Mouse (Mus musculus): Measurements from ENCODE around the gene Grin3a. TPM values are rescaled to one million over a fixed set of nuclear protein-coding genes. Genes with fewer than 3 reads are reported as not detected.
"Not testable (repeated sequence)": the region's sequence is repeated elsewhere in the genome, so short reads cannot be mapped to it uniquely, and the experiment has no call there.

Gene Grin3a
- polyA plus RNA-seq, 1 experiment, result 0.02 TPM

- H3K27me3 ChIP-seq (ENCODE audit: control insufficient read depth, insufficient read depth, insufficient read length), result peaks cover 6% of the 10 kb centered on the region
- H3K36me3 ChIP-seq (ENCODE audit: control insufficient read depth, insufficient read depth), result no peaks in the 10 kb centered on the region
- no peak overlapping the region for H3K4me2 ChIP-seq (ENCODE audit: low read depth)
- TF ChIP-seq MYOD1 (IDR thresholded peaks at IDR 0.05; ENCODE audit: control insufficient read depth in 1 of 3, insufficient read length in 2 of 3, low read depth in 2 of 3) (no peak), POLR2A (IDR thresholded peaks at IDR 0.05; ENCODE audit: insufficient read length, low read depth) (no peak), CEBPB (IDR thresholded peaks at IDR 0.05; ENCODE audit: insufficient read depth, poor library complexity, severe bottlenecking) (no peak), SRF (IDR thresholded peaks at IDR 0.05; ENCODE audit: control insufficient read depth, insufficient read length, low read depth) (no peak), TCF12 (IDR thresholded peaks at IDR 0.05; ENCODE audit: insufficient read depth, poor library complexity, severe bottlenecking) (no peak), MAX (IDR thresholded peaks at IDR 0.05; ENCODE audit: low read depth) (no peak), MYOG (IDR thresholded peaks at IDR 0.05; ENCODE audit: control insufficient read depth in 1 of 3, insufficient read depth in 1 of 3, insufficient read length in 2 of 3, low read depth in 2 of 3) (no peak), E2F4 (IDR thresholded peaks at IDR 0.05; ENCODE audit: insufficient read depth) (no peak)
- H3ac ChIP-seq (ENCODE audit: control insufficient read depth, insufficient read length), result no peak overlapping the region
- no peaks in the 10 kb centered on the region for H3K79me2 ChIP-seq (ENCODE audit: control insufficient read depth, insufficient read depth)
- H3K4me3 ChIP-seq, result no peak overlapping the region
Measured at GRCm38 (mm10) chr4:49622272-49622671, 223.3 kb downstream of the Grin3a start.

GRCm38 (mm10) chr4:49619861-49620260, 225.7 kb downstream of the Grin3a start:
- H3K4me3 ChIP-seq; H3ac ChIP-seq (ENCODE audit: control insufficient read depth, insufficient read length); H3K27me3 ChIP-seq (ENCODE audit: control insufficient read depth, insufficient read depth, insufficient read length); H3K36me3 ChIP-seq (ENCODE audit: control insufficient read depth, insufficient read depth); H3K4me2 ChIP-seq (ENCODE audit: low read depth); H3K79me2 ChIP-seq (ENCODE audit: control insufficient read depth, insufficient read depth): not testable (repeated sequence)

GRCm38 (mm10) chr4:49616924-49617323, 228.6 kb downstream of the Grin3a start:
- Histone ChIP-seq H3ac (ENCODE audit: control insufficient read depth, insufficient read length) (no peak overlapping the region), H3K79me2 (ENCODE audit: control insufficient read depth, insufficient read depth) (no peaks in the 10 kb centered on the region), H3K36me3 (ENCODE audit: control insufficient read depth, insufficient read depth) (no peaks in the 10 kb centered on the region), H3K27me3 (ENCODE audit: control insufficient read depth, insufficient read depth, insufficient read length) (no peaks in the 10 kb centered on the region), H3K4me2 (ENCODE audit: low read depth) (no peak overlapping the region), H3K4me3 (no peak overlapping the region)
- no peak for TF ChIP-seq USF1 (IDR thresholded peaks at IDR 0.05; ENCODE audit: low read depth)
- no peak for TF ChIP-seq REST (IDR thresholded peaks at IDR 0.05; ENCODE audit: insufficient read depth, insufficient read length)
- TF ChIP-seq POLR2A (IDR thresholded peaks at IDR 0.05; ENCODE audit: insufficient read length, low read depth), result no peak
- no peak for TF ChIP-seq TCF3 (IDR thresholded peaks at IDR 0.05; ENCODE audit: insufficient read length, low read depth)
- no peak for TF ChIP-seq TCF12 (IDR thresholded peaks at IDR 0.05; ENCODE audit: insufficient read depth, poor library complexity, severe bottlenecking)
- TF ChIP-seq E2F4 (IDR thresholded peaks at IDR 0.05; ENCODE audit: insufficient read depth), result no peak
- no peak for TF ChIP-seq POLR2AphosphoS2 (IDR thresholded peaks at IDR 0.05; ENCODE audit: insufficient read length, low read depth)
- no peak for TF ChIP-seq CEBPB (IDR thresholded peaks at IDR 0.05; ENCODE audit: insufficient read depth, poor library complexity, severe bottlenecking)
- no peak for TF ChIP-seq MYOG (IDR thresholded peaks at IDR 0.05; ENCODE audit: control insufficient read depth in 1 of 3, insufficient read depth in 1 of 3, insufficient read length in 2 of 3, low read depth in 2 of 3)
- no peak for TF ChIP-seq SRF (IDR thresholded peaks at IDR 0.05; ENCODE audit: control insufficient read depth, insufficient read length, low read depth)
- no peak for TF ChIP-seq MYOD1 (IDR thresholded peaks at IDR 0.05; ENCODE audit: control insufficient read depth in 1 of 3, insufficient read length in 2 of 3, low read depth in 2 of 3)

Other genes starting within 250 kb of the Grin3a start
- gene Tmem246, start 247.9 kb downstream of the Grin3a start, polyA plus RNA-seq (2012; fragmentation: generic; extraction: Trizol), result 2.2 TPM
- 25.5 TPM for gene Rnf20, start 213.7 kb downstream of the Grin3a start, polyA plus RNA-seq (2012; fragmentation: generic; extraction: Trizol)
- gene Ppp3r2, start 163.7 kb downstream of the Grin3a start, polyA plus RNA-seq (2012; fragmentation: generic; extraction: Trizol), result not detected

Measured in myocyte (in vitro differentiated cells).